Mouse (Mus musculus): ENCODE results near the gene C1qtnf6. TPM values are rescaled to one million over a fixed set of nuclear protein-coding genes. Genes with fewer than 3 reads are reported as not detected.

The C1qtnf6 gene
- polyA plus RNA-seq, 1 experiment from 2014 or later, result 18.9 TPM

GRCm38 (mm10) chr15:78489248-78489647, 42.0 kb downstream of the C1qtnf6 start:
- H3K27ac ChIP-seq (replicated peaks; ENCODE audit: low read depth, low read length), result no peak overlapping the region
- DNase-seq (ENCODE audit: low spot score) (no peak), ATAC-seq (ENCODE audit: insufficient number of reproducible peaks, low FRiP score, low TSS enrichment, low read depth) (no peak)
- no peaks in the 10 kb centered on the region for H3K9me3 ChIP-seq (ENCODE audit: control insufficient read depth, low read length)
- no peaks in the 10 kb centered on the region for H3K36me3 ChIP-seq (ENCODE audit: control insufficient read depth, insufficient read depth, low read length)
- no peaks in the 10 kb centered on the region for H3K27me3 ChIP-seq (ENCODE audit: control insufficient read depth, insufficient read depth, low read length)
- no peak overlapping the region for H3K9ac ChIP-seq (ENCODE audit: low read length)
- H3K4me3 ChIP-seq (ENCODE audit: low read depth, low read length), result no peak overlapping the region
- 0 out of 2 replicates have a peak, but pooled peaks cover 3% of the 10 kb centered on the region for H3K4me1 ChIP-seq (ENCODE audit: control insufficient read depth, insufficient read depth, low read length)
- H3K4me2 ChIP-seq (ENCODE audit: low read depth, severe bottlenecking), result no peak overlapping the region
- 90% methylated on average over 3 of the region's 3 CpGs for WGBS

GRCm38 (mm10) chr15:78487066-78487465, 44.1 kb downstream of the C1qtnf6 start:
- no peaks in the 10 kb centered on the region for H3K9me3 ChIP-seq (ENCODE audit: control insufficient read depth, low read length)
- WGBS, result 72% methylated on average over 4 of the region's 4 CpGs

GRCm38 (mm10) chr15:78486564-78486963, 44.7 kb downstream of the C1qtnf6 start:
- Histone ChIP-seq H3K4me2 (ENCODE audit: low read depth, severe bottlenecking) (no peak overlapping the region), H3K27ac (replicated peaks; ENCODE audit: low read depth, low read length) (no peak overlapping the region), H3K27me3 (ENCODE audit: control insufficient read depth, insufficient read depth, low read length) (no peaks in the 10 kb centered on the region), H3K9me3 (ENCODE audit: control insufficient read depth, low read length) (no peaks in the 10 kb centered on the region), H3K4me3 (ENCODE audit: low read depth, low read length) (no peak overlapping the region), H3K36me3 (ENCODE audit: control insufficient read depth, insufficient read depth, low read length) (no peaks in the 10 kb centered on the region), H3K4me1 (ENCODE audit: control insufficient read depth, insufficient read depth, low read length) (0 out of 2 replicates have a peak, but pooled peaks cover 3% of the 10 kb centered on the region), H3K9ac (ENCODE audit: low read length) (no peak overlapping the region)
- no peak for ATAC-seq (ENCODE audit: insufficient number of reproducible peaks, low FRiP score, low TSS enrichment, low read depth)
- WGBS, result 88% methylated on average over 1 of the region's 1 CpGs
- DNase-seq (ENCODE audit: low spot score), result no peak

More at GRCm38 (mm10) chr15:78487066-78487465, 44.1 kb downstream of the C1qtnf6 start:
- ATAC-seq (ENCODE audit: insufficient number of reproducible peaks, low FRiP score, low TSS enrichment, low read depth), result no peak
- no peak overlapping the region for H3K4me2 ChIP-seq (ENCODE audit: low read depth, severe bottlenecking)
- no peaks in the 10 kb centered on the region for H3K36me3 ChIP-seq (ENCODE audit: control insufficient read depth, insufficient read depth, low read length)
- H3K9ac ChIP-seq (ENCODE audit: low read length), result no peak overlapping the region
- 0 out of 2 replicates have a peak, but pooled peaks cover 3% of the 10 kb centered on the region for H3K4me1 ChIP-seq (ENCODE audit: control insufficient read depth, insufficient read depth, low read length)
- no peak overlapping the region for H3K4me3 ChIP-seq (ENCODE audit: low read depth, low read length)
- no peaks in the 10 kb centered on the region for H3K27me3 ChIP-seq (ENCODE audit: control insufficient read depth, insufficient read depth, low read length)
- no peak overlapping the region for H3K27ac ChIP-seq (replicated peaks; ENCODE audit: low read depth, low read length)
- no peak for DNase-seq (ENCODE audit: low spot score)

- no peak for ATAC-seq (ENCODE audit: insufficient number of reproducible peaks, low FRiP score, low TSS enrichment, low read depth)
- H3K27me3 ChIP-seq (ENCODE audit: control insufficient read depth, insufficient read depth, low read length), result no peaks in the 10 kb centered on the region
- H3K27ac ChIP-seq (replicated peaks; ENCODE audit: low read depth, low read length), result no peak overlapping the region
- H3K4me2 ChIP-seq (ENCODE audit: low read depth, severe bottlenecking), result no peak overlapping the region
- H3K9me3 ChIP-seq (ENCODE audit: control insufficient read depth, low read length), result no peaks in the 10 kb centered on the region
- WGBS, result 73% methylated on average over 4 of the region's 4 CpGs
- H3K36me3 ChIP-seq (ENCODE audit: control insufficient read depth, insufficient read depth, low read length), result no peaks in the 10 kb centered on the region
- no peak overlapping the region for H3K4me3 ChIP-seq (ENCODE audit: low read depth, low read length)
- no peaks in the 10 kb centered on the region for H3K4me1 ChIP-seq (ENCODE audit: control insufficient read depth, insufficient read depth, low read length)
- H3K9ac ChIP-seq (ENCODE audit: low read length), result no peak overlapping the region
- no peak for DNase-seq (ENCODE audit: low spot score)
Measured at GRCm38 (mm10) chr15:78483311-78483710, 47.9 kb downstream of the C1qtnf6 start.

- Histone ChIP-seq H3K4me1 (ENCODE audit: control insufficient read depth, insufficient read depth, low read length) (no peaks in the 10 kb centered on the region), H3K9me3 (ENCODE audit: control insufficient read depth, low read length) (no peaks in the 10 kb centered on the region), H3K27ac (replicated peaks; ENCODE audit: low read depth, low read length) (no peak overlapping the region), H3K27me3 (ENCODE audit: control insufficient read depth, insufficient read depth, low read length) (no peaks in the 10 kb centered on the region), H3K9ac (ENCODE audit: low read length) (no peak overlapping the region), H3K4me3 (ENCODE audit: low read depth, low read length) (no peak overlapping the region), H3K36me3 (ENCODE audit: control insufficient read depth, insufficient read depth, low read length) (no peaks in the 10 kb centered on the region), H3K4me2 (ENCODE audit: low read depth, severe bottlenecking) (no peak overlapping the region)
- ATAC-seq (ENCODE audit: insufficient number of reproducible peaks, low FRiP score, low TSS enrichment, low read depth) (no peak), DNase-seq (ENCODE audit: low spot score) (no peak)
- 75% methylated on average over 3 of the region's 3 CpGs for WGBS
Measured at GRCm38 (mm10) chr15:78482518-78482917, 48.7 kb downstream of the C1qtnf6 start.

- ATAC-seq (ENCODE audit: insufficient number of reproducible peaks, low FRiP score, low TSS enrichment, low read depth), result no peak
- 46% methylated on average over 9 of the region's 9 CpGs for WGBS
- Histone ChIP-seq H3K27me3 (ENCODE audit: control insufficient read depth, insufficient read depth, low read length) (no peaks in the 10 kb centered on the region), H3K4me3 (ENCODE audit: low read depth, low read length) (no peak overlapping the region), H3K36me3 (ENCODE audit: control insufficient read depth, insufficient read depth, low read length) (no peaks in the 10 kb centered on the region), H3K4me2 (ENCODE audit: low read depth, severe bottlenecking) (no peak overlapping the region), H3K4me1 (ENCODE audit: control insufficient read depth, insufficient read depth, low read length) (no peaks in the 10 kb centered on the region), H3K9me3 (ENCODE audit: control insufficient read depth, low read length) (no peaks in the 10 kb centered on the region), H3K9ac (ENCODE audit: low read length) (no peak overlapping the region), H3K27ac (replicated peaks; ENCODE audit: low read depth, low read length) (no peak overlapping the region)
- no peak for DNase-seq (ENCODE audit: low spot score)
Measured at GRCm38 (mm10) chr15:78481448-78482000, 49.7 kb downstream of the C1qtnf6 start.

GRCm38 (mm10) chr15:78480991-78481390, 50.2 kb downstream of the C1qtnf6 start:
- Histone ChIP-seq H3K27ac (replicated peaks; ENCODE audit: low read depth, low read length) (no peak overlapping the region), H3K27me3 (ENCODE audit: control insufficient read depth, insufficient read depth, low read length) (no peaks in the 10 kb centered on the region), H3K9me3 (ENCODE audit: control insufficient read depth, low read length) (no peaks in the 10 kb centered on the region), H3K4me3 (ENCODE audit: low read depth, low read length) (no peak overlapping the region), H3K4me1 (ENCODE audit: control insufficient read depth, insufficient read depth, low read length) (no peaks in the 10 kb centered on the region), H3K36me3 (ENCODE audit: control insufficient read depth, insufficient read depth, low read length) (no peaks in the 10 kb centered on the region), H3K9ac (ENCODE audit: low read length) (no peak overlapping the region), H3K4me2 (ENCODE audit: low read depth, severe bottlenecking) (no peak overlapping the region)
- ATAC-seq (ENCODE audit: insufficient number of reproducible peaks, low FRiP score, low TSS enrichment, low read depth) (no peak), DNase-seq (ENCODE audit: low spot score) (no peak)
- 67% methylated on average over 2 of the region's 2 CpGs for WGBS

GRCm38 (mm10) chr15:78480111-78480510, 51.1 kb downstream of the C1qtnf6 start:
- Histone ChIP-seq H3K9ac (ENCODE audit: low read length) (no peak overlapping the region), H3K4me1 (ENCODE audit: control insufficient read depth, insufficient read depth, low read length) (no peaks in the 10 kb centered on the region), H3K9me3 (ENCODE audit: control insufficient read depth, low read length) (no peaks in the 10 kb centered on the region), H3K27ac (replicated peaks; ENCODE audit: low read depth, low read length) (no peak overlapping the region), H3K4me3 (ENCODE audit: low read depth, low read length) (no peak overlapping the region), H3K27me3 (ENCODE audit: control insufficient read depth, insufficient read depth, low read length) (no peaks in the 10 kb centered on the region), H3K36me3 (ENCODE audit: control insufficient read depth, insufficient read depth, low read length) (no peaks in the 10 kb centered on the region), H3K4me2 (ENCODE audit: low read depth, severe bottlenecking) (no peak overlapping the region)
- 74% methylated on average over 7 of the region's 7 CpGs for whole genome bisulfite sequencing
- DNase-seq (ENCODE audit: low spot score), result no peak
- no peak for ATAC-seq (ENCODE audit: insufficient number of reproducible peaks, low FRiP score, low TSS enrichment, low read depth)

GRCm38 (mm10) chr15:78479470-78479869, 51.7 kb downstream of the C1qtnf6 start:
- Histone ChIP-seq H3K27ac (replicated peaks; ENCODE audit: low read depth, low read length) (no peak overlapping the region), H3K9me3 (ENCODE audit: control insufficient read depth, low read length) (no peaks in the 10 kb centered on the region), H3K27me3 (ENCODE audit: control insufficient read depth, insufficient read depth, low read length) (no peaks in the 10 kb centered on the region), H3K4me3 (ENCODE audit: low read depth, low read length) (no peak overlapping the region), H3K36me3 (ENCODE audit: control insufficient read depth, insufficient read depth, low read length) (no peaks in the 10 kb centered on the region), H3K4me2 (ENCODE audit: low read depth, severe bottlenecking) (no peak overlapping the region), H3K4me1 (ENCODE audit: control insufficient read depth, insufficient read depth, low read length) (no peaks in the 10 kb centered on the region), H3K9ac (ENCODE audit: low read length) (no peak overlapping the region)
- DNase-seq (ENCODE audit: low spot score) (no peak), ATAC-seq (ENCODE audit: insufficient number of reproducible peaks, low FRiP score, low TSS enrichment, low read depth) (no peak)
- WGBS, result 87% methylated on average over 5 of the region's 5 CpGs
